Mouse (Mus musculus) lung, postnatal 4 days (tissue): ENCODE data around the gene Fam19a2.

ENCODE experiments used
- DNase-seq, 2 experiments: peaks; one replicate each; pipeline ENCODE4 v3.0.0; 2021

Fam19a2 gene

DNA sequence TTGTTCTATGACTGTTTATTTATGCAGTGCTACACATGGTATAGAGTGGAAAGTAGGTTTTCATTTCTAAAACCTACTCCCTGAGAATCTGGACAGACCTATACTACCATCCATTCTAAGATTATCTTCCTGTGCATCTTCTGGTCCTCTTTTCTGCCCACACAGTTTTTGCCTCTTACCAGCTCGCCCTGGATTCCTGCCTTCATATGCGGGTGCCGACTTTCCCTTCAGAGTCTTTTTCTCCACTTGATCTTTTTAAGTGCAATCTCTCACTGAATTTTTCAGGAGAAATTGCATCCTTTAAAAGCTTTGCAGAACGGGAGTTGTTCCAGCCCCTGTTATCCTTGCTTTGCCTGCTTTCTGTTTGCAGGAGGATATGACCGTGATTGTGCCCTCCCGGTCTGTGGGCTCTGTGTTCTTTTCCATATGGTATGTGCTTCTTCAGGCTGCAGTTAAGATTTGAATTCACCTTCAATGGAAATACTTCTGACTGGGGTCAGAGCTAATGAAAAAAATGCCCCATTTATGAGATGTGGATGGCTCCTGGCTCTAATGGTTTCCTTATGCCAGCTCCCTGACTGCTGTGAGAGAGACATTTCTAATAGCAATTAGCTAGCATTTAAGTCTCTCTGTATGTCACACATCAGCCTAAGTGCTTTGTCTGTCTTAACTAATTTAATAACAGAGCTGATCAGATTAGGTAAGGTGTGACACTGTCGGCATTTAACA is 308.7 kb downstream of the Fam19a2 start:
- DNase-seq = no peak

DNA sequence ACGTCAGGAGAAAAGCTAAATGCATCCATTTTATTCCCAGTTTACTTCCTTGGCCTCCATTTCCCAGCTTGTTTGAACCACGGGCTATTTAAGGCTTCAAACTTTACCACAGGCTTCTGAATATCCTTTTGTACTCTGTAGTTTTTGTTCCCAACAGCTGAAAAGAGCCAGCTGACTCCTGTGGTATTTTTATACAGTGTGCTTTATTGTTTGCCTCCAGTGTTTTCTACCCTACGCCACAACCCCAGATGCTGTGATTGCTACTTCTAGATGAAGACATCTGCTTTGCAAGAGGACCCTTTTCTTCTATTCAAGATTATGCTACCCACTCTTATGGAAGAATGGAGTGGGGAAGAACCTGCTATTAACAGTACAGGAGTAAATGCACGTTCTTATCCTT is 314.0 kb downstream of the Fam19a2 start:
- DNase-seq = no peak

DNA sequence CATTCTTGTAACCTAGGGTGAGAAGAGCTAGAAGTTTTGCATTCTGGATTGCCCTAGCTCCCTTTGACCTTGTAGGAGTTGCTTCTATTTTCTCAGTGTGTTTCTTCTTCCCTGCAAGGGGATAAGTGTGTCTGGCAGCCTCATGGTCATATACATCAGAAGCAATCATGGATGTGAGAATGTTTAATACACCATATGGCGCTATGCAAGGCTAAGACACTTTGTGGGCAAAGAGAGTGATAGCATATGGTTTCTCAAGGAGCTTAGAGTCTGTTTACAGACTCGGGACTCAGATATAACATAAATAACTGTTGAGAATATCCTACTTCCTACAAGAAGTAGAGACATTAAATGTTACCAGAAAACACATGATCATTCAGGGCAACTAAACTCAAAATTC is 315.2 kb downstream of the Fam19a2 start:
- no peak for DNase-seq

DNA sequence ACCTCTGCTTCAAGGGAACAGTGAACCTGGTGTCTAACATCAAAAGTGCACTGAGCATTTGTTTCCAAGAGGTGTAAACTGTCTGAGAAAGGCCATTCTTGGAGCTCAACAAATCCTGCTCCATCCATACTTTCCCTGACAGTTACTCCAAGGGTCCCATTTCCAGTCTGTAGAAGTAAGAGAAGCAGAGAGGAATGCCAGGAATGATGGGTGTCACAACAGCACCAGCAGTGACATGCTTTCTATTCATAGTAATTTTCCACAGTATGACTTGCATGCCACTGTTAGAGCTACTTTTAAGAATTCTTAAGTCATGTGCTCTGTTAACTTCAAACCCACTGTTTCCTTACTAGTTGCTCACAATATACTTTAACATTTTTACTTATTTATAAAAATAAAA is 331.2 kb downstream of the Fam19a2 start:
- no peak for DNase-seq

DNA sequence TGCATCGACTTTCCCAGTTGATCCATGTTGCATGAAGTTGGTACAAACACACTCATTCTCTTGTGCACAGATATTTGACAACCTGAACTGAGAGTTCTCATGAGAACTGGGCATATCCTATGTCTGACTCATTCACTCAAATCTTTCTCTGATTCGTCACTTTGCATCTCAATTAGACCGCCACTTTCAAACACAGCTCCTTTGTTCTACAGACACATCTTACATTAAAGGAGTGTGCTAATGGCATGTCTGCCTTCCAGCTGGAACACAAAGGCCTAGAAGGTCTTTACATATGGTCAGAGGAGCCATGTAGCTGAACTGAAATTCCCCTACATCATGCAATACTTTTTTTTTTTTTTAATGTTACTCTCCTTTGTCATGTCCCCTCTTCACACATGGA is 333.3 kb downstream of the Fam19a2 start:
- DNase-seq = no peak

DNA sequence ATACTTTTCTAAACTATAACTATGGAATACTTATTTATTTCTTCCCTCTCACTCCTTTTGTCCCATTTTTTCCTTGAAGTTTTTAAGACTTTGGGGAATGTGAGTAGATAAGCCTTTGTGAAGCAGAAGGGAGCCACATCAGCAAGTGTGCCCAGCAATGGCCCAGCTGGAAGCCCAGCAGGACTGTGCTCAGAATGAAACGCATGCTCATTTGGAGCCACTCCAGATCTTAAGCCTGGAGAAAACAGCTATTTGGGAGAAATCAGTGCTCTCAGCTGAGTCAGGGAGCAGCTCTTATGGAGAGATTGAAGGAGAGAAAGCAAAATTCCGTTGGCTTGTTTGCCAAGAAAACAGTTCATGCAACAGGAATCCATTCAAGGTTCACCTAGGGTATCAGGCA is 341.9 kb downstream of the Fam19a2 start:
- DNase-seq = peak in 1 of 2 experiments; percentile 43

DNA sequence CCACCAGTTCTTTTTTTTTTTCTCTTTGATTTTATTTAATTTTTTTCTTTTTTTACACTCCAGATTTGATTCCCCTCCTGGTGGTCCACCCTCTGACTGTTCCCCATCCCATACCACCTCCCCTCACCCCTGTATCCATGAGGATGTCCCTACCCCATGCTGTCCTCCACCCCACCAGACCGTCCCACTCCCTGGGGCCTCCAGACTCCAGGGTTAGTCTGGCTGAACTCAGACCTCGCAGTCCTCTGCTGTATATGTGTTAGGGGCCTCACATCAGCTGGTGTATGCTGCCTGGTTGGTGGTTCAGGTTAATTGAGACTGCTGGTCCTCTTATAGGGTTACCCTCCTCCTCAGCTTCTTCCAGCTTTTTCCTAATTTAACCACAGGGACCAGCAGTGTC is 362.9 kb downstream of the Fam19a2 start:
- no peak for DNase-seq

DNA sequence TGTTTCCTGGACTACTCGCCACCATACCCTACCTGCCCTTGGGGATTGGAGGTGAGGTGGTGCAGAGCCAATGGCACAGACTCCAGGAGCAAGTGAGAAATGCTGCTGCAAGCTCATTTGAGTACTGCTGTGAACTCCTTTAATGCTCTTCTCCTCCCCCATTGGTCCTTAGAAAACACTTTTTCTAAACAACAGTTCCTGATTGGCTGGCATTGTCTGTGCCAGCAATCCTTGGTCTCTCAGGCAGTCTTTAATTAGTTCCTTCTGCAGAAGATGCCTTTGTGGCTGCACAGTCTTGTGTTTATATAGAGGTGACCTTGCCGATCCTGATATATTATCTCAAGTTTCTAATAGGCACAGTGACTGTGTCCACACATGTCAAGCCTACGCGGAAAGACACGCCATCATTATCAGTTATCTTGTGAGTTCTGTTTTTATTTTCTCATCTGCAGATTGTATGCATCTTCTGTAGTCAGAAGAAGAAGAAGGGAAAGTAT is 365.5 kb downstream of the Fam19a2 start:
- DNase-seq = no peak

DNA sequence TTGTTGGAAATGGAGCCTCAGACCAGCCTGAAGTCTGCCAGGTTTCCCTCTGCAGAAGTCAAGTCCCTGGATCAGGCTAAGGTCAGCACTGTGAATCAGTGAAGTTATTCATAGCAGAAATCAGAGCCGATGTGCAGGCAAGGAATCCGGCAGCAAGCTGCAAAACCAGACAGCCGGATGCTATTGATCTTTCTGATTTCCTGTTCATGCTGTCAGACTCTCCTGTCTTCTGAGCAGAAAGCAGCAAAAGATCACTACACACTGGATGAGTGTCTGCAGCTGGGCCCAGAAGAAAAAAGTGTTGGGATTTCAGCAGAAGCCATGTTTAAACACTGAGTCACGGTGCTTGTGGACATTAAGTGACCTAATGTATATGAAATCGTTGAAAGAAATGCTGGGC is 368.2 kb downstream of the Fam19a2 start:
- no peak for DNase-seq

DNA sequence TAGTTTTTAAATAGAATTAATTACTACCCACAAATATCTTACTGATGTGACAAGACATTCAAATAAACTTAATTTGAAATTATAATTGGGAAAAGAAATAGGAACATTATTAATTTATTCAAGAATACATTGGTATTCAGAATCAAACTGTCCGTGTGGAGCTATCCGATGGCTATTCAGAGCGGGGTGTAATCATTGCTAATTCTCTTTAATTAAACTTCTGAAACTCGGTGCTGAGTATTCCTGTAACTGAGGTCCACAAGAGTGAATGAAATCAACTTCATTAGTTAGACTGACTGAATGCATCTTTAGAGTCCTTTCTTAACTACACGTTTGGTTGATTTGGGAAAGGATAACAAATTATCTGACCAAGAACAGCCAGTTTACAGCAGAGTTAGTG is 372.9 kb downstream of the Fam19a2 start:
- no peak for DNase-seq

DNA sequence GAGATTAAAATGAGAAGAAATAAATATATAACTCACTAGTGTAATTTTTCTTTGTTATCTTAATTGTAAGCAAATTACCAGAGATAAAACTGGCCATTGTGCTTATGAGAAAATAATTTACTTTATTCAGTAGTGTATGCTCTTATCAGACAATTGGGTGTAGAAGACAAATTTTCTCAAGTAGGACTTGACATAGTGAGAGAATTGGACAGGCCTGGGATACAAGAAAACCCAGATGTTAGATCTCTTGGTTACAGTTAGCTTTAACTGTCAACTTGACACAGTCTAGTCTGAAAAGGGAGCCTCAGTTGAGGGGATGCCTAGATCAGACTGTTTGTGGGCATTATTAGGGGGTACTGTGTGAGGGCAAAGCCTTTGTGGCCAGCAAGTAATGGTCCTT is 373.7 kb downstream of the Fam19a2 start:
- no peak for DNase-seq

DNA sequence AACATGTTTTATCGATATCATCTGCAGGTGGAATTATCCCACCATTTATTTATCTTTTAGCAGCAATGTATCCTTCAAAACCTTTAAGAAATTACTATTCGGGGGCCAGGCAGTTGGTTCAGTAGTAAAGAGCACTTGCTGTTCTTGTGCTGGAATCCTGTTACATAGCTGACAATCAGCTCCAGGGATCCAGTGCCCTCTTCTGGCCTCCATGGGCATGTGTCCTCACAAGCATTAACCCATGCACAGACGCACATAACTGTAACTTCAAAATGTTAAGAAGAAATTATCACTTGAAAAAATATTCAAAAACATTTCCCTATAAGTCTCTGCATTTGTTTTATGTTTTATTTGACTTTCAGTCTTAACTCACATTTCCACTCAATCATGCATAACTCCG is 381.8 kb downstream of the Fam19a2 start:
- DNase-seq = no peak

DNA sequence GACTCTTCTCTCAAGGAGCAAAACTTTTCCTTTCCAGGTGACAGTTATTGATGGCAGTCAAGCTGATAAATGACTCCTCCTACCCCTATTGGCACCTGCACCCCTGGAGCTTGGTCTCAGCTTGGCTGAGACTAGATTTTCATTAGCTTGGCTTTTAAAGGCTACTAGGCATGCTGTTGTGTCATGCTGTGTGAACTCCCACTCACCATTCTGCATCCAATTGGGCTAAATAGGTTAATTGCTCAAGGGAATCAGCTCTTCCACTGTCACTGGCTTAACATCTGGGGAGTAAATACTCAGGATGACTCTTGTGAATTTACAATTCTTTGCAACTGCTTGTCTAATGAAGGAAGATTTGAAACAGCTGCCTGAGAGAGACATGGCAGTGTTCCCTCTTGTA is 407.4 kb downstream of the Fam19a2 start:
- DNase-seq = no peak

DNA sequence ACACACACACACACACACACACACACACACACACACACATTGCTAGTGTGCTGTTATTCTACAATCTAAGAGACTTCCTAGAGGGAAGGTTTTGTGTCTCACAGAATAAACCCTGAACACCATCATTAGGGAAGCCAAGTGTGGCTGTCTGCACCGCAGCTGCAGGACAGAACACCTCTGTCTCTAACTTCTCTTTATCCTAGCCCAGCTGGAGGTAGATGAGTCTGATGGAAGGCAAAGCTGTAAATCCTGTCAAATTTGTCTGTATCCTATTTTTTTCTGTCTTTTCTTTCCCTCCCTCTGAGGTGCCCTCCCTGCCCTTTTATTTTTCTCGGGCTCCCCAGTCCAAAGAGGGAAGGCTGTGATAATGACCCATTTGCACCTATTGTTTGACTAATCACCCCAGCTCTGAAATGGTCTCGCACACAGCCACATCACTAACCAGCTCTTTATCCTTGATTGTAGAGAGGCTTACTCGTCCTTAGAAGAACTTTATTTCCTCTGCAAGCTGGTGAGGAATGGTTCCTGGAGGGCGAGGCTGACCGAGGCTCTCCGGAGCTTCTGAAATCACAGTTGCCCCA is 414.6 kb downstream of the Fam19a2 start:
- DNase-seq = no peak

DNA sequence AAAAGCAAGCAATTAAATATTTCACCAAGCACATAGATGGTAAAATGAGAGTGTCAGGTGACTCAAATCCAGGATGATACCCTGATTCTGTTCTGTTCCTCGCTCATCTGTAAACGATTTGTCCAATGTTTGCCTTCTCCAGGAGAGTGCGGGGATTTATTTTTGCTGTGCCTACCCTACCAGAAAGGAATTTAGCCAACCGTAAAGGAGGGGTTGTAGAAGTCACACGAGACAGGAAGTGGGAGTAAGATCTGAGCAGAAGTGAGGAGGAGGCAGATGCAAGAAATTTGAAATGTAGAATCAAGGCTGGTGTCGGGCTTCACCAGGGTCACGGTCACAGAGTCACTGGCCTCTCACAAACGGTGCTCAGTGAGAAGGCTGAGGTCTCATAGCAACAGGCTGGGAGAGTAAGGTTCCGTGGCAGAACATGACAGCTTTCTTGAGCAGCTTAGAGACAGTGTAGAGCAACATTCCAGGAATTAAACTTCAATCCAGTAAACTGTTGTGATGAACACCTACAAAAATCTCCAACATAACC is 419.0 kb downstream of the Fam19a2 start:
- DNase-seq = no peak

DNA sequence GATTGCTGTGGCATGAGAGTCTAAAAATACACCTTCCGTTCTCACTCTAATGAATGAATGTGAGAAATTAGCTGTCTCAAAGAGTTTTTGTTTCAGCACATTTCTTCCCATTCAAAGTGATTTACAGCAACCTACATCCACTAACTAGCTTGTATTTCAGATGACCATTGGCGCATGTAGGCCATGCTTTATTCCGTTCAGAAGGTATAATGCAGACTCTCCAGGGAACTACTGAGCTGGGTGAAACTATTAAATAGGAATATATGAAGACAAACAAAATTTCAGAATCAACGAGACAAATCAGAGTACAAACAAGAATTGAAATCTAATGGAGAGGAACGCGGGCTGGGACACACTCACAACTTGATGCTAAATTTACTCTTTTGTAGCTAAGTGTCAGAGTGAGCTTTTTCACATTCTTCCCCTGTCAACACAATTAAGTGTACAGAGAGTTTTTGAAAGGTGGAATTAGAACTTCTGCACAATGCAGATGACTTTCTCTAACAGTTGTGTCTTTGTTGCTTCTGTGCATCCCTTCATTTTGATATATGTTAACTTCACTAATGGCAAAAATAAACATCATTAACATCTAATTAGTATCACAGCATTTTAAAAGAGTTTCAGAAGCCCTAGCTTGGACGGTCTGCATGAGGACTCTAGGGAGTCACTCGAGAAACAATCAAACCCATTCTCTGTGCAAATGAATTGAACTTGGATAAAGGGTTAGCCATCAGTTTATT is 428.6 kb downstream of the Fam19a2 start:
- DNase-seq = no peak

DNA sequence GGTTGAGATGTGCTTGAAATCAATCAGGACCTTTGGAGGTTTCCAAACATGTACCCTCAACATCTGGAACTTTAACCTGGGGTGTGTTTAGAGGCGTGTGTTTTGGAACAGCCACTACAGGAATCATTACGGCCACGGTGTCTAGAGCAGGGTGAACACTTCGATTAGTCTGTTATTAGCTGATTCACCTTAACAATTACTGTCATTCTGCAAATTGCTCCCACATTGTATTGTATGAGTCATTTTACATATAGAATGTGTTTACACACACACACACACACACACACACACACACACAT is 429.1 kb downstream of the Fam19a2 start:
- no peak for DNase-seq

DNA sequence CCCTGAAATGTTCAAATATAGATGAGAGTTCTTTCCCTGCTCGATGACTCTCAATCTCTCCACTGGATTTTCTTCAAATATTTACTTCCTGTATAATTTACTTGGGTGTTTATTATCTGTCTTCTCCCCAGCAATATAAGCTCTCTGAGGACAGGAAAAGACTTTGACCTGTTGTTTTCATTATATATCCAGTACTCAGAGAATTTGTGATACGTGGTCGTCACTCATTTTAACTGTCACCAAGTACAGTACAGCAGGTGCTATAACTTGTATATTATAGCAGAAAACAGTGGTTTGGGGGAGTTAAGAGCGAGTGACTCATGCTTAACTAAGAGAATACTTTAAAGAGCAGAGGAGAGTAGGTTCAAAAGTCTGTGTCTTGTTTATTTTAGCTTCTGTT is 438.8 kb downstream of the Fam19a2 start:
- DNase-seq = no peak

DNA sequence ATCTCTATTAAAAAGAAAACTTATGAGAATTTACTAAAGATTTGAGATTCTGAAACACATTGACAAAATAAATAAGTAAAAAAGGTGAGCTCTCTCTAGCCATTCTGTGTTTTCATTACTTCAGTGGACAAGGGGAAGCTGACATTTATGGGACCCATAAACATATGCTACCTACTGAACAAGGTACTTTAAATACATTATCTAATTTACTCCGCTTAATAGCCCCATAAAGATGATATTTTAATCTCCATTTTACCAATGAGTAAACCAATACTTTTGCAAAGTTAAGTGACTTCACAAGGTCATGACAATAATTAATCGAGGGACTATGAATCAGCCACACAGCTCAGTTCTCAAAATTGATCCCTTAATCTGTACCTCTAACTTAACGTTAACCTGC is 443.2 kb downstream of the Fam19a2 start:
- DNase-seq = no peak

DNA sequence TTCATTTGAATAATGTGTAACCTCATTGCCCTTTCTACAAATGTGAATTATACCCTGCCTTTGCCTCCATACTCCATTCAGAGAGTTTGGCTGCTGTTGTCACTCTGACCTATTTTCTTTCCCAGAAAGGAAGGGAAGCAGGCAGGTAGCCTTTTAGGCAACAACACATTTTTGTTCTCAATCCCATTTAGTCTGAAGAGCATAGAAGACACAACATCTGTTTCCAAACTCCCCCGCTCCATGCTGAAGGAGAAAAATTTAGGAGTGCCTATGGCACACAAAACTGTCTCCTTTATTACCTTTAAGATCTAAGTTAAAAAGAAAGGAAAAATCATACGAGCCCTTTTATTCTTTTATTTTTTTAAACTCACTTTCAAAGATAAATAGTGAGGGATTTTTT is 446.9 kb downstream of the Fam19a2 start:
- DNase-seq = no peak

DNA sequence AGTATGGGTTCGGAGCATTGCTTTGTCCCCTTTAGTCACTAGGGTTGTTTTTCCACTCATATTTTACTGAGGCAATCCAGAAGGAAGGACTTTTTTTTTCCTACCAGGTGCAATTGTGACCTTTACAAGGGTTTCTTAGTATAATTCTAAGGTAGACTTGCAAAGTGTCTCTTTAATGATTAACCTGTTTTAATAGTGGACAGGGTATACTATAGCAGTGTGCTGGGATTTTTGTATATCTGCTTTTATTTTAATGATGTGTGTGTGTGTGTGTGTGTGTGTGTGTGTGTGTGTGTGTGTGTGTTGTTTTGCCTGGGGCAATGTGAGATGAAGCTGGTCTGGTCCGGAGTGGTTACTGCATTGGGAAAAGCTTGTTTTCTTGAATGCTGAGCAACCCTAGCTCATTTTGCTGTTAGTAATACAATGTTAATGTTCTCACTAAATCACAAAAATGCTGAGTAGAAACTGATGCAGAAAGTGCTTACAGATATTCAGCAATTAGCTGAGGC is 458.2 kb downstream of the Fam19a2 start:
- DNase-seq = no peak

DNA sequence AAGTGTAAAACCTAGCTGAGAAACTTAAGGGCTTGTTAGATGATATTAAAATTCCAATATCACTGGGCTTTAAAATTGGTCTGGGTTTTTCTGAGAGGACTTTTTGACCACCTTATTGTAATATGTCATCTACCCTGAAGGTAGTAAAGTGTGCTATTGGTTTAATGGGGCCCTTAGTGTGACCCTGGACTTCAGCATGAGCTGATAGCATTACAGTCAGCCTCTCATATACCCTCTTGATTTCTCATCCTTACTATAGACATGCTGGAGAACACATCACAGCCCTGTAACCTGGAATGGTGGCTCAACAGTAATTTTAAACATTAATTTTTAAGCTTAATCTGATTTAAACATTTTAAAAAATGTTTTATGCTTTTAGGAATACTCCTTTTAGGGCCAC is 459.8 kb downstream of the Fam19a2 start:
- no peak for DNase-seq

DNA sequence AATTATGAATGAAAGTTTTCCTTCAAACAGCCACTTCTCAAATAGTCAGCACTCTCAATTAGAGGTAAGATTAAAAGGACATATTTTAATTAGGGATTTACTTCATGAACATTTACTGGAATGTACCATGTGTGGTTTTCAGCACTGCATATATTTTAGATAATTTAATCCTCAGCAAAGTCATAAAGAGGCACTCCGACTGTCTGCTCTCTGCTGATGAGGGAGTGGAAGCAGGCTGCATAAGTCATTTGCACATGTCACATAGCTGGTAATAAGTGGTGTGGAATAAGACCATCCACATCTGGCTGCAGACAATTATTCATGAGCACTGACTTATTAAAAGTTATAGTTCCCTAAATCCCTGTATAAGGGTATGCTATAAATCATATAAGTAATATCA is 484.5 kb downstream of the Fam19a2 start:
- no peak for DNase-seq
